Mouse (Mus musculus): ENCODE results near the gene Cd8a.
"Not testable (repeated sequence)": the region's sequence is repeated elsewhere in the genome, so short reads cannot be mapped to it uniquely, and the experiment has no call there.

The Cd8a gene

DNA sequence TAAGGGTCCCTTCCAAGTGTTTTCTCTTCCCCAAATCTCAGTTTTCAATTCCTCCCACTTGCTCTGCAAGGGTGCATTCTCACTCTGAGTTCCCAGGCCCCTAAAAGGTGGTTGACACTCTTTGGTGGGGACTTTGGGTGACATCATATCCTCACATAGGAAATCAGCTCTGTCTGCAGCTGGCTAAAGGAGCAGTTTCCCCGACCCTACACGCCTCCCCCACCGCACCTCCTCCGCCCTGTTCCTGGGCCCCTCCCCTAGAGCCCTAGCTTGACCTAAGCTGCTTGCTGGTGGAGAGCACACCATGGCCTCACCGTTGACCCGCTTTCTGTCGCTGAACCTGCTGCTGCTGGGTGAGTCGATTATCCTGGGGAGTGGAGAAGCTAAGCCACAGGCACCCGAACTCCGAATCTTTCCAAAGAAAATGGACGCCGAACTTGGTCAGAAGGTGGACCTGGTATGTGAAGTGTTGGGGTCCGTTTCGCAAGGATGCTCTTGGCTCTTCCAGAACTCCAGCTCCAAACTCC is at the start of gene Cd8a:
Cd8a (plus strand) TSS at position 179 of the 527 bp plus-strand sequence.
- in situ Hi-C loops (cut with MboI; ENCODE audit: unreplicated experiment in 2 of 2), result no loop called here

- in situ Hi-C loops (cut with MboI; ENCODE audit: unreplicated experiment in 2 of 2), result no loop called here
Measured at GRCm38 (mm10) chr6:71324816-71325215, 48.4 kb upstream of the Cd8a start.

- in situ Hi-C loops (cut with MboI; ENCODE audit: unreplicated experiment in 2 of 2), result no loop called here
Measured at GRCm38 (mm10) chr6:71329881-71330280, 43.3 kb upstream of the Cd8a start.

DNA sequence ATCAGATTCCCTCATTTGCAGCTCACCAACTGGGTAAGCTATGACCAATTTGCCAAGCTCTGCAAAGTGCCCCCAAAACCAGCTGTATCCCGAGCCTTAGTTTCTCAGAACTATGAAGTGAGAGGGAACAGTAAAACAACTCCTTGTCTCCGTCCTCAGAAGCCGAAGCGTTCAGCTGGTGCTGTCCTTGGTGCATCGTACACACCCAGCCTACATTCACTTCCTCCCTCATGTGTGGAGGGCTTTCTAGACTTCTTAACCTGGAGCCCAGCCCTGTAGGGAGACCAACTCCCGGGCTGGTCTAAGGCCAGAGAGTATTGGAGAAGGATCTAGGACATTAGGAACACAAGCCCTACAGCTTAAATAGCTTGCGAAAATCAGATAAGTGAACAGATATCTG is 42.7 kb upstream of the Cd8a start:
- in situ Hi-C loops (cut with MboI; ENCODE audit: unreplicated experiment in 2 of 2), result no loop called here

- in situ Hi-C loops (cut with MboI; ENCODE audit: unreplicated experiment in 2 of 2), result not testable (repeated sequence)
Measured at GRCm38 (mm10) chr6:71331491-71331890, 41.7 kb upstream of the Cd8a start.

DNA sequence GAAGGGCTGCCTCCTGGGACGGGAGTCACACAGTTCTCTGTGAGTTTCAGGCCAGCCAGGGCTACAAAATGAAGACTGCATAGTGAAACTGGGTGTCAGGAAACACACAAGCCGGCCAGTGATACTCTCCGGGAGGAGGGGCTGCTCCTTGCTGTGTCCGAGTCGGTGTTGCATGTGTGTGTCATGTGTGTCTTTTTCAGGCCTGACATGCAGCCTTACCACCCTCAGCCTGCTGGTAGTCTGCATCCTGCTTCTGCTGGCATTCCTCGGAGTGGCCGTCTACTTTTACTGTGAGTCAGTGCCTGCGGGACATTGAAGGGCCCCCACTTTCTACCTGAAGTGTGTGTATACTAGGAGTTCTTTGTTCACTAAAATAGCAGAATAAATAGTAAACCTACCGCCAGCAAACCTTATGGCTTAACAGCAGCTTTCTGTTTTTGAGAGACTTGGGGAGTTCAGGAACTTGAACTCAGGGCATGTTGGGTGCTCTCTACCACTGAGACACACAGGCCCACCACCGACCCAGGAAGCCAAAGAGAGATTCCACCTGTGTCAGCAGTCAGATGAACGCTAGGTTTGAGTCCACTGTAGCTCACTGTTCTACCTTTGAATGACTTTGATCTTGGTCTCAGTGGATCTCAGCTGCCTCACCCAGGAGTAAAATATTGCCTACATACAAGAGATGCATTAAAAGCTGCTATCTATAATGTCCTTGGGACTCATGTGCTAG is 40.8 kb upstream of the Cd8a start:
- in situ Hi-C loops (cut with MboI; ENCODE audit: unreplicated experiment in 2 of 2), result no loop called here

GRCm38 (mm10) chr6:71333031-71333430 is 40.2 kb upstream of the Cd8a start:
- in situ Hi-C loops (cut with MboI; ENCODE audit: unreplicated experiment in 2 of 2), result no loop called here

DNA sequence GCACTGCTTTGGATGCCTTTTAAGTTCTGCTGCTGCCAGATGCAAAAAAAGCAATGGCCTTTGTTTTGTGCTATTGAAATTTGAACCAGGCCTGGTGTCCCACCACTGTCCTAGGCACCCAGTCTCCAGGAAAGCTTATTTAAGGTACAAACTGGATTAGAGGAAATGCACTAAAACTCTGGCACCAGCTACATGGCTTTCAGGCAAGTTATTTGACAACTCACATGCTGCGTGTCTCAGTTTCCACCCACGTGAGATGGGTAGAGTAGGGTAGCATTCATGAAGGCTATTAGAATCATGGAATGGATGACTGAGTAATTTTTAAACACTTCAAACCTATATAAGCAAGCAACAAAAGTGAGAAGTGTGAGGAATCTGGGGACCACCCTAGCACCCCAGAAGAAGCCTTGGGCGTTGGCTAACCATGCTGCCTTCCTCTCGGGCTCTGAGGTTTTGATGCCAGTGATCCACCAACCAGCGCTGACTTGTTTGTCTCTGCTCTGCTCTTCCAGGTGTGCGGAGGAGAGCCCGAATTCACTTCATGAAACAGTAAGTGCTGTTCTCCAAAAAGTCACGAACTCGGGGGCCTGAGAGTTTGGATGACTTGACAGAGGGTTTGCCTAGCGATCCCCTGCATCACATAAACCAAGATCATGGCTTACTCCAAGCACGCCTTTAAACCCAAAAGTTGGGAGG is 39.5 kb upstream of the Cd8a start:
- in situ Hi-C loops (cut with MboI; ENCODE audit: unreplicated experiment in 2 of 2), result no loop called here

- in situ Hi-C loops (cut with MboI; ENCODE audit: unreplicated experiment in 2 of 2), result no loop called here
Measured at GRCm38 (mm10) chr6:71337666-71338065, 35.6 kb upstream of the Cd8a start.

- in situ Hi-C loops (cut with MboI; ENCODE audit: unreplicated experiment in 2 of 2), result no loop called here
Measured at GRCm38 (mm10) chr6:71338941-71339340, 34.3 kb upstream of the Cd8a start.

DNA sequence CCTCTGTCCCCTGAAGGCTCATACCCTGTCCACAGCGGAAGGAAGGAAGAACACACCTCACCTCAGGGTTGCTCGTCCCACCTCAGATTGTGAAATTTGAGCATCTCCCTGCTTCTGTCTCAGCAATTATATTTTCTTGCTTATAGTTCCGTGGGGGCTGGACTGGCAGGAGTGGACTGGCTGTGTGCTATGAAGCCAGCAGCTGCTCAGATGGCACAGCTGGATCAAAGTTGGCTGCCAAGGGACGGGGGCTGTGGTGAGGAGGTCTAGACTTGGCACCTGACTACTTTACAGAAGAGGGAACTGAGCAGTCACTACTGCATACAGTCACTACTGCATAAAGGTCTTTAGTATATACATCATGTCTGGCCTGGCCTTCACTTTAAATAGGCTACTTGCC is 33.9 kb upstream of the Cd8a start:
- in situ Hi-C loops (cut with MboI; ENCODE audit: unreplicated experiment in 2 of 2), result no loop called here

DNA sequence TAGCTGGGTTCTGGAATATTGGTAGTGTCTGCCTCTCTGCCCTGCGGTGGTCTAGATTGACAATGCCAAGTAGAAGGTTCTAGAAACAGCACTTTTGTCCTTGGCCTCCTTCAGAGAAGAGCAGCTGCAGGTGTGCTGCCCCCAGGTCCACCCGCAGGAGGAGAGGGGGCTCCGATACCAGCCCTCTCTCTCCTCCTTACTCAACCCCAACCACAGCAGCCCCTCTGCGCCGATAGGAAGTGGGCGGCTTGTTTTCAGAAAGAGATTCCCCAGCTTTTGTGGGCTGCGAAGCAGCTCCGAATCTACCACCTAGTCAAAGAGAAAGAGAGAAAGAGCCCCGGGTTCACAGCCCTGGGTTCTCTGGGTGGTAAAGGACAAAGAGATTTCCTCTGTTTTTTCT is 32.0 kb upstream of the Cd8a start:
- in situ Hi-C loops (cut with MboI; ENCODE audit: unreplicated experiment in 2 of 2), result no loop called here

- in situ Hi-C loops (cut with MboI; ENCODE audit: unreplicated experiment in 2 of 2), result no loop called here
Measured at GRCm38 (mm10) chr6:71348006-71348405, 25.2 kb upstream of the Cd8a start.

DNA sequence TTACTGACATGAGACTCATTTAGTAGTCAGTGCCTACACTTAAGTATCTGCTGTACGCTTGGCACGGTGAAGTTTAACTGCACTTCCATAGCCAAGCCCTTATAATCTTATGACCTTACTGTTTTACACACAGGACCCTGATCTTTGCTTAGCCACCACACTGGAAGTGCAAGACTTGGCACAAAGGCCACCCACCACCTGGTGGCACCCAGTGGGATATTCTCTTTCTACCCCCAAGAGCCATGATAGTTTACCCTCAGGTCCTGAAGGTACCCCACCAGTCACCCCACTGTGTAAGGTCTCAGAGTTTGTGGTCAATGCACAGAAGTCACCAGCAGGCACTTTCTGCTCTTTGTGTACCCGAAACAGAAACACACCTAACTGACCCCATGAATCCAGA is 22.0 kb upstream of the Cd8a start:
- in situ Hi-C loops (cut with MboI; ENCODE audit: unreplicated experiment in 2 of 2), result no loop called here

GRCm38 (mm10) chr6:71352201-71352600 is 21.0 kb upstream of the Cd8a start:
- in situ Hi-C loops (cut with MboI; ENCODE audit: unreplicated experiment in 2 of 2), result no loop called here

- in situ Hi-C loops (cut with MboI; ENCODE audit: unreplicated experiment in 2 of 2), result no loop called here
Measured at GRCm38 (mm10) chr6:71352866-71353427, 20.3 kb upstream of the Cd8a start.

GRCm38 (mm10) chr6:71353722-71354121 is 19.5 kb upstream of the Cd8a start:
- in situ Hi-C loops (cut with MboI; ENCODE audit: unreplicated experiment in 2 of 2), result no loop called here

DNA sequence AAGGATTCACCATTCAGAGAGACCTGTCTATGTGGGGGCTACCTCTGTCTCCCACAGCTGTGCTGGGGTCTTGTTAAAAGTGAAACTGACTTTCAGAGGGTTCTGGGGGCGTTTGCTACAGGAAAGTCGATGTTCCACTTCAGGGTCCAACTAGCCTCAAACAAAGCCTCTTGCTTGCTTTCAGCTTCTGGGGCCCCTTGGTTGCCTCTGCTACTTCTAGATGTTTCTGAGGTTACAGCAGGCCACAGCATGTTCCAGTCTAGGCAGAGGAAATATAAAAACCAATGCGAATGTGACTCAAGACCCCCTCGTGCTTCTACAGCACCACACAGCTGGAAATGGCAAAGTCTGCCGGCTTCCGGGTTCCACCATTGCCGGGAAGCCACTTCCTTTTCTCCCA is 15.7 kb upstream of the Cd8a start:
- in situ Hi-C loops (cut with MboI; ENCODE audit: unreplicated experiment in 2 of 2), result no loop called here

GRCm38 (mm10) chr6:71360221-71360620 is 13.0 kb upstream of the Cd8a start:
- in situ Hi-C loops (cut with MboI; ENCODE audit: unreplicated experiment in 2 of 2), result loop anchor here in 1 of 2 experiments (10.0 kb wide), 1 partner anchor 405 kb away; the partner anchor contains the start of gene Foxi3

DNA sequence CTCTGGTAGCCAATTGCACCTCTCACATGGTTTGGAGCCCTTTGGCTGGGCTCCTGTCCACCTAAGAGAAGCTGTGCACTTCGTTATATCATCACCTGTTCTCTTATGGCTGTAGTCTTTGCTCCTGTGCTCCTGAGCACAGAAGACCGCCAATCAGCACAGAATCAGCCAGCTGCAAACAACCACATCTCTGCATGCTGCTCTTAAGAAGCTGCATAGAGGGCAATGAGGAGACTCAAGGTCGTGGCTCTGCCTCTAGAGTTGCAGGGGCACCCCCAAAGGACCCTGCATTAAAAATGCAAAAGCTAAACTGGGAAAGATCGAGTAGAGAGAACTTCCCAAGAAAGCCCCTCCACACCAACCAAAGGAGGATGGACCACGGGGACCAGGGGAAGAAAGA is 12.5 kb upstream of the Cd8a start:
- in situ Hi-C loops (cut with MboI; ENCODE audit: unreplicated experiment in 2 of 2), result loop anchor here in 1 of 2 experiments (10.0 kb wide), 1 partner anchor 406 kb away; the partner anchor contains the start of gene Foxi3

GRCm38 (mm10) chr6:71361156-71361670 is 12.0 kb upstream of the Cd8a start:
- in situ Hi-C loops (cut with MboI; ENCODE audit: unreplicated experiment in 2 of 2), result loop anchor here in 1 of 2 experiments (10.0 kb wide), 1 partner anchor 406 kb away; the partner anchor contains the start of gene Foxi3

Data from v-Abl transformed pro-B cells (cell line).